Mouse (Mus musculus) kidney, adult 2 months (tissue): Measurements from ENCODE around the gene Sytl2. TPM values are rescaled to one million over a fixed set of nuclear protein-coding genes. Genes with fewer than 3 reads are reported as not detected.

ENCODE experiments used
- DNase-seq: peaks from one replicate; pipeline ENCODE4 v3.0.0; 2021
- H3K27ac ChIP-seq: fragments of 200-500 bp; 2 replicates; pipeline ENCODE4 v1.5.1; 2012; ENCODE audit warnings: low read depth, low read length, control low read depth, inconsistent platforms; ENCODE audit not compliant: insufficient read depth
- H3K27me3 ChIP-seq: fragments of 200-500 bp; replicated peaks from 2 replicates; pipeline ENCODE4 v1.6.1; 2012; ENCODE audit warnings: mild to moderate bottlenecking, moderate library complexity, low read length, inconsistent platforms; ENCODE audit not compliant: control insufficient read depth, insufficient read depth
- H3K36me3 ChIP-seq: fragments of 200-500 bp; 2 replicates; pipeline ENCODE4 v1.6.1; 2012; ENCODE audit warnings: mild to moderate bottlenecking, moderate library complexity, low read length, inconsistent platforms; ENCODE audit not compliant: control insufficient read depth, insufficient read depth
- H3K4me1 ChIP-seq: fragments of 200-500 bp; 2 replicates; pipeline ENCODE4 v1.6.1; 2011; ENCODE audit warnings: low read length; ENCODE audit not compliant: control insufficient read depth, insufficient read depth
- H3K4me3 ChIP-seq: fragments of 200-500 bp; 2 replicates; pipeline ENCODE4 v1.5.1; 2011; ENCODE audit warnings: mild to moderate bottlenecking, low read depth, low read length, control low read depth; ENCODE audit not compliant: insufficient read depth
- CTCF ChIP-seq: fragments of 200-500 bp; conservative IDR thresholded peaks from 2 replicates; pipeline ENCODE4 v1.5.1; 2011; ENCODE audit warnings: low read depth, mild to moderate bottlenecking, control low read depth, low read length, moderate library complexity, mixed read lengths; ENCODE audit not compliant: insufficient read depth, insufficient read length
- POLR2A ChIP-seq: fragments of 200-500 bp; IDR thresholded peaks from one replicate; pipeline ENCODE4 v1.6.1; 2011; ENCODE audit warnings: low read depth, low read length, control low read depth
- WGBS: fragments of 180-500 bp; shearing (Covaris S2); methylation state at CpG from one replicate; pipeline ENCODE4 v1.1.7; 2018; 5-methylcytosine and 5-hydroxymethylcytosine counted together
- polyA plus RNA-seq: library from polyadenylated mRNA; depleted of rRNA; stranded (reverse); fragments of >200 nt; gene quantifications from 2 replicates; pipeline ENCODE4 v1.2.3, GENCODE M21; 2012; rRNA removed

The Sytl2 gene
- polyA plus RNA-seq, 1 experiment, result 9.0 TPM

DNA sequence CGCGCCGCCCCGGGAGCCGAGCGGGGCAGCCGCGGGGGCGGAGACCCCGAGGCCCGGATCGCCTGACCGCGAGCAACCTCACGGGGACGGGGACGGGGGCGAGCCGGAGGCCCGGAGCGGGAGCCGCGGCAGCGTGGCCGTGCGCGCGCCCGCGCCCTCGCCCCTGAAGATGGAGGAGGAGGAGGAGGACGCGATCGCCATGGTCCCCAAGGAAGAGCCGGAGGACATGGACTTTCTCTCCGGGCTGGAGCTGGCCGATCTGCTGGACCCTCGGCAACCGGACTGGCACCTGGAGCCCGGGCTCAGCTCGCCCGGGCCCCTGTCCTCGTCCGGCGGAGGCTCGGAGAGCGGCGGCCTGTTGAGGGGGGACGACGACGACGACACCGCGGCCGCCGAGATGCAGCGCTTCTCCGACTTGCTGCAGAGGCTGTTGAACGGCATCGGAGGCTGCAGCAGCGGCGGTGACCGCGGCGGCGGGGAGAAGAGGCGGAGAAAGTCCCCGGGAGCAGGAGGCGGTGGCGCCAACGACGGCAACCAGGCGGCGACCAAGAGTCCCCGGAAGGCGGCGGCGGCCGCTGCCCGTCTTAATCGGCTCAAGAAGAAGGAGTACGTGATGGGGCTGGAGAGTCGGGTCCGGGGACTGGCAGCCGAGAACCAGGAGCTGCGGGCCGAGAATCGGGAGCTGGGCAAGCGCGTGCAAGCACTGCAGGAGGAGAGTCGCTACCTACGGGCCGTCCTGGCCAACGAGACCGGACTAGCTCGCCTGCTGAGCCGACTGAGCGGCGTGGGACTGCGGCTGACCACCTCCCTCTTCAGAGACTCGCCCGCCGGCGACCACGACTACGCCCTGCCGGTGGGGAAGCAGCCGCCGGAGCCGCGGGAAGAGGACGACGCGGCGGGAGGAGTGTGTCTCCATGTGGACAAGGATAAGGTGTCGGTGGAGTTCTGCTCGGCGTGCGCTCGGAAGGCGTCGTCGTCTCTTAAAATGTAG lies 141.3 kb downstream of the Sytl2 start:
- Histone ChIP-seq H3K27me3 (no peaks in the 10 kb centered on the region), H3K4me1 (peaks cover 7% of the 10 kb centered on the region; the same call in 1 of the 2 replicates), H3K36me3 (no peaks in the 10 kb centered on the region), H3K27ac (peak overlapping the region; percentile 96), H3K4me3 (peak overlapping the region; percentile 86)
- DNase-seq, result peak; percentile 73
- TF ChIP-seq POLR2A (no peak), CTCF (peak; percentile 23; the same call in 1 of the 2 replicates)
- WGBS, result under 1% methylated on average over 123 of the region's 123 CpGs

DNA sequence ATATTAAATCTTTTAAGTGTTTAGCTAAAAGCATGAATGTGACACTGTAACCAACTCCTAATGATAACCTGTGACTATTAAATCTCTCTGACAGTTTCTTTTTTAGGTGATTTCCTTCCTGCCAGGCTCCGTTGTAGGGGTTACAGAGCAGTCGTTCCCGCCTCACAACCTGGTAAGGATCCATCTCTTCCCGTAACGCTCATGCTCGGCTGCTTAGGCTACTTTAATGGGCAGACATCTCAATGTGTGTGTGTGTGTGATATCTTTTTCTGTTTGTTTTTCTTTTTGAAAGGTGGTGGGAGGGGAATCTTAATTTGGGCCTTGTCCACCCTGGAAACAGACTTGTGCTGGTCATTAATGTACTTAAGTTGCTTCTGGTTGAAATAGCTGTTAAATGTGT lies 142.2 kb downstream of the Sytl2 start:
- DNase-seq, result peak; percentile 29
- Histone ChIP-seq H3K27ac (peak overlapping the region; percentile 26; the same call in 1 of the 2 replicates), H3K4me1 (peaks cover 7% of the 10 kb centered on the region; the same call in 1 of the 2 replicates), H3K4me3 (peak overlapping the region; percentile 86), H3K36me3 (no peaks in the 10 kb centered on the region), H3K27me3 (no peaks in the 10 kb centered on the region)
- TF ChIP-seq POLR2A (no peak), CTCF (no peak)
- WGBS, result 0% methylated on average over 6 of the region's 6 CpGs

DNA sequence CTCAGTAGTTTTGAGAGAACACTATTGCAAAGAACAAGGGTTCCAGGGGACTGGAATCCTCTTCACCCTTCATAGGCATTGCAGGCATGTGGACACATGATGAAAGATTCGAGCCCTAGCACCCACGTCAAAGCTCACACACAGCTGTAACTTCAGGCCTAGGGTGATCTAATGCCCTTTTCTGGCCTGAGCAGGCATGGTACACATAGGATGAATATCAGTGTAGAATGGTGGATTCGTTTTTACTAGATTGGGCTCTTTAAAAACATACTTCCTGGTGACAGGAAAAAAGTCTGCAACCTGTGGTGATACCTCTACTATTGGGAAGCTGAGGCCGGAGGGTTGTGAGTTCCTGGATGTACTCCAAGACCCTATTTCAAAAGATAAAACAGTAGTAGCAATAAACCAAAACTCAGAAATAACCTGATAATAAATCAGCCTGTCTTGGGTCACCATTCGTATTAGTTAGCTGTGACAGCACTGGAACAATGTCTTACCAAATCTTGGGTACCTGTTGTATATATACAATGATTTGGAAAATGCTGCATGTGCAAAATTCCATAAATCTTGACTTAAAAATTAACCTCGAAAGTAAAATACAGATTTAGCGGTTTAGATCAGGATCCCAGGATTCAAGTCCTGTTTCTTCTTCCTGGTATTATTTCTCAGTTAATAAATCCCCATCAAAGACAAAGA lies 154.2 kb downstream of the Sytl2 start:
- peak overlapping the region; percentile 80 for H3K27ac ChIP-seq
- TF ChIP-seq CTCF (no peak), POLR2A (no peak)
- WGBS, result 5% methylated on average over 7 of the region's 7 CpGs
- no peaks in the 10 kb centered on the region for H3K27me3 ChIP-seq
- peaks cover 1% of the 10 kb centered on the region for H3K36me3 ChIP-seq
- peaks cover 8% of the 10 kb centered on the region for H3K4me1 ChIP-seq
- peak overlapping the region; percentile 67 for H3K4me3 ChIP-seq
- DNase-seq, result no peak

DNA sequence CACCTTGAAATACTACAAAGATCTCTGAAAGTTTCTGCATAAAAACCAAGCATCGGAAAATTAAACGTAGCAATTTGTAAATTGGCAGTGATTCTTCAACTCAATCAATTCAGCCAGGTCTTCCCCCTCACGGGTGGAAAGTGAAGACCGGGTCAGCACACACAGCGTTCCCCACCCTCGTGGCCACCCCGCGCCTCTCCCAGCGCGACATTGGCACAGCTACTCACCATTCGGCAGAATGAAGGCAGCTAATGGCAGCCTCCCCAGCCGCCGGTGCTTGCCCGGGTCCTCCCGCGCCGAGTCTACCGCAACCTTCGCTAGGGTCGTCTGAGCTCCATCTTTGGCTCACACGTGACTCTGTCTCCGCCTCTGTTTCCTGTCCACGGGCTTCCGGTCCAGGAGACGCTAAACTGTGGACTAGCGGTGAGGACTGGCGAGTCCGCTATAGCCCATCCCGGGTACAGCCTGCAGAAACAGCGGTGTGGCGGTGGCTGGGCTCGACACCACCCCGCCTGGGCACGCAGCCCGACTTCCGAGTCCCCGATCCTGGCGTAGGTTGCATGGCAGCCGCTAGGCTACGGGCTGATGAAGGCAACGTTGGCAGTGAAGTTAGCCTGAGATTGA lies 154.9 kb downstream of the Sytl2 start, which contains the start of gene Tmem126a:
Gene Tmem126a (minus strand): TSS at position 385 of the 624 bp plus-strand sequence.
- under 1% methylated on average over 41 of the region's 41 CpGs for WGBS
- H3K4me3 ChIP-seq, result peak within 1 kb of the TSS; percentile 67
- H3K36me3 ChIP-seq, result peaks cover 1% of the 10 kb centered on the region; the same call in 1 of the 2 replicates
- H3K4me1 ChIP-seq, result peaks cover 8% of the 10 kb centered on the region
- H3K27ac ChIP-seq, result peak within 1 kb of the TSS; percentile 85
- peak; percentile 35 for TF ChIP-seq CTCF
- peak; percentile 84 for TF ChIP-seq POLR2A
- peak; percentile 95 for DNase-seq
- H3K27me3 ChIP-seq, result no peaks in the 10 kb centered on the region

- Histone ChIP-seq H3K27me3 (no peaks in the 10 kb centered on the region), H3K36me3 (peaks cover 1% of the 10 kb centered on the region; the same call in 1 of the 2 replicates), H3K4me3 (peak overlapping the region; percentile 67), H3K4me1 (peaks cover 8% of the 10 kb centered on the region), H3K27ac (peak overlapping the region; percentile 85)
- peak; percentile 25 for DNase-seq
- WGBS, result 2% methylated on average over 10 of the region's 10 CpGs
- no peak; the same call in 1 of the 2 replicates for TF ChIP-seq CTCF
- no peak for TF ChIP-seq POLR2A
Observed at GRCm38 (mm10) chr7:90457517-90457916, 155.5 kb downstream of the Sytl2 start.

Other genes starting within 250 kb of the Sytl2 start
- gene Picalm, start 172.0 kb upstream of the Sytl2 start, polyA plus RNA-seq, result 89.4 and 99.3 TPM in 2 replicates
- gene Ccdc83, start 36.5 kb upstream of the Sytl2 start, polyA plus RNA-seq, result not detected in 2 replicates
- 0.10 and 0.13 TPM in 2 replicates for gene Ccdc89, start 124.3 kb downstream of the Sytl2 start, polyA plus RNA-seq
- 21.4 and 23.9 TPM in 2 replicates for gene Crebzf, start 140.5 kb downstream of the Sytl2 start, polyA plus RNA-seq
- gene Tmem126a, start 155.0 kb downstream of the Sytl2 start, polyA plus RNA-seq, result 38.7 and 52.9 TPM in 2 replicates
- gene Tmem126b, start 173.7 kb downstream of the Sytl2 start, polyA plus RNA-seq, result 13.6 and 17.2 TPM in 2 replicates
- 1.6 and 2.1 TPM in 2 replicates for gene Dlg2, start 174.4 kb downstream of the Sytl2 start, polyA plus RNA-seq